Mouse (Mus musculus) kidney, embryonic 14.5 days (tissue): ENCODE results near the gene Rgp1. TPM values are rescaled to one million over a fixed set of nuclear protein-coding genes. Genes with fewer than 3 reads are reported as not detected.
A peak's percentile ranks its signal among the peaks of the same experiment; 100 is the strongest.

Source experiments
- ATAC-seq: fragments of 200-750 bp; cut with Nextera tagmentation; 2 replicates; pipeline ENCODE4 v1.8.0; 2017; ENCODE audit warnings: moderate number of reproducible peaks, mild to moderate bottlenecking, moderate TSS enrichment, moderate library complexity; ENCODE audit not compliant: low FRiP score, low TSS enrichment
- H3K27ac ChIP-seq: fragments of 300-500 bp; sonication (generic); 2 replicates; pipeline ENCODE4 v1.5.1; 2014; ENCODE audit warnings: low read depth, mild to moderate bottlenecking, low read length, moderate library complexity, mixed read lengths
- H3K27me3 ChIP-seq: fragments of 300-500 bp; sonication (generic); 2 replicates; pipeline ENCODE4 v1.6.1; 2014; ENCODE audit warnings: mild to moderate bottlenecking, low read length; ENCODE audit not compliant: control insufficient read depth, insufficient read depth
- H3K36me3 ChIP-seq: fragments of 300-500 bp; sonication (generic); 2 replicates; pipeline ENCODE4 v1.6.1; 2014; ENCODE audit warnings: low read length, mixed read lengths; ENCODE audit not compliant: control insufficient read depth, insufficient read depth
- H3K4me1 ChIP-seq: fragments of 300-500 bp; sonication (generic); 2 replicates; pipeline ENCODE4 v1.6.1; 2014; ENCODE audit warnings: low read length, mixed read lengths; ENCODE audit not compliant: control insufficient read depth, insufficient read depth
- H3K4me2 ChIP-seq: fragments of 300-500 bp; sonication (generic); replicated peaks from 2 replicates; pipeline ENCODE4 v1.6.1; 2014; ENCODE audit warnings: low read depth, mild to moderate bottlenecking, low read length
- H3K4me3 ChIP-seq: fragments of 300-500 bp; sonication (generic); 2 replicates; pipeline ENCODE4 v1.5.1; 2014; ENCODE audit warnings: mild to moderate bottlenecking, low read length
- H3K9ac ChIP-seq: fragments of 300-500 bp; sonication (generic); 2 replicates; pipeline ENCODE4 v1.6.1; 2014; ENCODE audit warnings: low read depth, mild to moderate bottlenecking, low read length, moderate library complexity
- H3K9me3 ChIP-seq: fragments of 300-500 bp; sonication (generic); 2 replicates; pipeline ENCODE4 v1.6.1; 2016; ENCODE audit warnings: low read length; ENCODE audit not compliant: control insufficient read depth
- WGBS: fragments of 180-500 bp; shearing (Covaris S2); extraction: QIAGEN DNeasy Blood & Tissue Kit; methylation state at CpG from one replicate; pipeline ENCODE4 v1.1.7; 2014; 5-methylcytosine and 5-hydroxymethylcytosine counted together
- polyA plus RNA-seq: library from polyadenylated mRNA; unstranded; fragments of >200 nt; fragmentation: Nextera tagmentation; extraction: Ambion mirVana; gene quantifications from 2 replicates; pipeline ENCODE4 v1.2.1, GENCODE M21; 2014

Rgp1 gene
- 27.9 and 34.4 TPM in 2 replicates for polyA plus RNA-seq

GRCm38 (mm10) chr4:43578376-43579204 is at the start of gene Rgp1, which contains the start of gene Gba2:
TSS of gene Rgp1 (plus strand) at chr4:43578715.
TSS of gene Gba2 (minus strand) at chr4:43578873.
- peaks cover 23% of the 10 kb centered on the region for H3K4me1 ChIP-seq
- under 1% methylated on average over 76 of the region's 76 CpGs for WGBS
- H3K9me3 ChIP-seq = no peaks in the 10 kb centered on the region
- H3K27me3 ChIP-seq = no peaks in the 10 kb centered on the region
- peak within 1 kb of the TSS; percentile 82 for H3K4me3 ChIP-seq
- peak; percentile 95 for ATAC-seq
- peak within 1 kb of the TSS; percentile 76 for H3K9ac ChIP-seq
- H3K27ac ChIP-seq = peak within 1 kb of the TSS; percentile 72
- H3K4me2 ChIP-seq = peak within 1 kb of the TSS; percentile 77
- H3K36me3 ChIP-seq = peaks cover 35% of the 10 kb centered on the region

GRCm38 (mm10) chr4:43530081-43530501 is 48.4 kb upstream of the Rgp1 start:
- Histone ChIP-seq H3K4me2 (no peak overlapping the region), H3K27me3 (peaks cover 6% of the 10 kb centered on the region), H3K9me3 (0 out of 2 replicates have a peak, but pooled peaks cover 3% of the 10 kb centered on the region), H3K4me3 (no peak overlapping the region), H3K4me1 (no peaks in the 10 kb centered on the region), H3K9ac (no peak overlapping the region), H3K27ac (no peak overlapping the region), H3K36me3 (peaks cover 42% of the 10 kb centered on the region)
- ATAC-seq = 0 out of 2 replicates have a peak, but pooled peaks have one; percentile 58
- WGBS = 42% methylated on average over 8 of the region's 8 CpGs

GRCm38 (mm10) chr4:43530581-43530980 is 47.9 kb upstream of the Rgp1 start:
- Histone ChIP-seq H3K9ac (no peak overlapping the region), H3K27me3 (peaks cover 1% of the 10 kb centered on the region; the same call in 1 of the 2 replicates), H3K4me1 (no peaks in the 10 kb centered on the region), H3K4me3 (no peak overlapping the region), H3K27ac (no peak overlapping the region), H3K4me2 (no peak overlapping the region), H3K9me3 (0 out of 2 replicates have a peak, but pooled peaks cover 3% of the 10 kb centered on the region), H3K36me3 (peaks cover 47% of the 10 kb centered on the region)
- WGBS = 20% methylated on average over 7 of the region's 7 CpGs
- ATAC-seq = no peak

- no peaks in the 10 kb centered on the region for H3K4me1 ChIP-seq
- peaks cover 73% of the 10 kb centered on the region for H3K36me3 ChIP-seq
- no peak overlapping the region for H3K9ac ChIP-seq
- H3K4me2 ChIP-seq = no peak overlapping the region
- 75% methylated on average over 9 of the region's 9 CpGs for WGBS
- no peak overlapping the region for H3K4me3 ChIP-seq
- ATAC-seq = no peak
- no peaks in the 10 kb centered on the region for H3K9me3 ChIP-seq
- no peak overlapping the region for H3K27ac ChIP-seq
- H3K27me3 ChIP-seq = no peaks in the 10 kb centered on the region
Measured at GRCm38 (mm10) chr4:43533270-43533669, 45.2 kb upstream of the Rgp1 start.

DNA sequence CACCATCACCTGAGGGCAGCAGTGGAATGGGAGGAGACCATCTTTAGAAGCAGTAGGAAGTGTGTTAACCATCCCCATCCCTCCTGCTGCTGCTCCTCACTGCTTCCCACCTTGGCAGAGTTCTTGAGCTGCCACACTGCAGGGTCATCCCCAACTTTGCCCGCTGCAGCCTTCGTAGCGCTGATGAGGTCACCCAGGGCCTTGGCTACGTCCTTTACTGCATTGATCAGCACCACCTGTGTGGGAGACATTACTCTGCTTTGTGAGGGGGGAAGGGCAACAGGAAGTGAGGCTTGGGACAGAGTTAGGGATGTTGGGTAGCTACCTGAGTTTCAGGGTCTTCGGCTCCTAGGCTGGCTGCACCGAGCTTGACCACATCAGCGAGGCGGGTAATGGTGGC is 42.9 kb upstream of the Rgp1 start:
- no peaks in the 10 kb centered on the region for H3K27me3 ChIP-seq
- no peaks in the 10 kb centered on the region for H3K4me1 ChIP-seq
- no peak overlapping the region for H3K27ac ChIP-seq
- peaks cover 97% of the 10 kb centered on the region for H3K36me3 ChIP-seq
- no peaks in the 10 kb centered on the region for H3K9me3 ChIP-seq
- H3K4me2 ChIP-seq = no peak overlapping the region
- no peak for ATAC-seq
- no peak overlapping the region for H3K9ac ChIP-seq
- no peak overlapping the region for H3K4me3 ChIP-seq
- 93% methylated on average over 8 of the region's 8 CpGs for WGBS

GRCm38 (mm10) chr4:43536031-43536430 is 42.5 kb upstream of the Rgp1 start:
- no peaks in the 10 kb centered on the region for H3K4me1 ChIP-seq
- no peaks in the 10 kb centered on the region for H3K9me3 ChIP-seq
- peaks cover 100% of the 10 kb centered on the region for H3K36me3 ChIP-seq
- no peaks in the 10 kb centered on the region for H3K27me3 ChIP-seq
- no peak overlapping the region for H3K27ac ChIP-seq
- no peak for ATAC-seq
- WGBS = 92% methylated on average over 9 of the region's 9 CpGs
- no peak overlapping the region for H3K4me3 ChIP-seq
- H3K4me2 ChIP-seq = no peak overlapping the region
- H3K9ac ChIP-seq = no peak overlapping the region

GRCm38 (mm10) chr4:43542044-43542443 is 36.5 kb upstream of the Rgp1 start:
- Histone ChIP-seq H3K27me3 (no peaks in the 10 kb centered on the region), H3K9me3 (no peaks in the 10 kb centered on the region), H3K4me1 (no peaks in the 10 kb centered on the region), H3K9ac (no peak overlapping the region), H3K4me2 (no peak overlapping the region), H3K4me3 (no peak overlapping the region), H3K36me3 (peaks cover 100% of the 10 kb centered on the region), H3K27ac (no peak overlapping the region)
- ATAC-seq = peak; percentile 81
- whole genome bisulfite sequencing = 45% methylated on average over 3 of the region's 3 CpGs

GRCm38 (mm10) chr4:43546375-43547047 is 32.0 kb upstream of the Rgp1 start:
- H3K27ac ChIP-seq = no peak overlapping the region
- no peak for ATAC-seq
- H3K4me2 ChIP-seq = no peak overlapping the region
- no peak overlapping the region for H3K4me3 ChIP-seq
- H3K9me3 ChIP-seq = no peaks in the 10 kb centered on the region
- 91% methylated on average over 12 of the region's 12 CpGs for WGBS
- no peak overlapping the region for H3K9ac ChIP-seq
- H3K4me1 ChIP-seq = no peaks in the 10 kb centered on the region
- H3K36me3 ChIP-seq = peaks cover 100% of the 10 kb centered on the region
- no peaks in the 10 kb centered on the region for H3K27me3 ChIP-seq

DNA sequence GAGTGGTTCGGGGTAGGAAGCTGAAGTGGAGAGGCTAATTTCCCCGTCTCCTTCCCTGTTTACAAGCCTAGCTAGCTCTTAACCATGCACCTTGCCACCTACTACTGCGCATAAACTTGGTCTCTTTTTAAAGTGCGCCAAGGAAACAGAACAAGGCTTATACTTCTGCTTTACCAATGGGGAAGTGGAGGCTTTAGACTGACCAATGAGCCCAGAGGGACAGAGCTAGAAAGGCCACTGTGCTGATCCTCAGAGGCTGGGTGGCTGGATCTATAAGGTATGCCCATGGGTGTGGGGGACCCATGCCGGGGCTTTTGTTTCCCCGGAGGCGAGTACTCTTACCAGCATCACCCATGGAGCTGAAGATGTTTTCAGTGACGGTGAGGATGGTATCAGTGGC is 31.4 kb upstream of the Rgp1 start:
- 93% methylated on average over 8 of the region's 8 CpGs for WGBS
- peaks cover 100% of the 10 kb centered on the region for H3K36me3 ChIP-seq
- H3K27ac ChIP-seq = no peak overlapping the region
- H3K9me3 ChIP-seq = no peaks in the 10 kb centered on the region; the same call in 1 of the 2 replicates
- no peaks in the 10 kb centered on the region for H3K27me3 ChIP-seq
- ATAC-seq = no peak
- H3K4me2 ChIP-seq = no peak overlapping the region
- no peak overlapping the region for H3K4me3 ChIP-seq
- H3K4me1 ChIP-seq = no peaks in the 10 kb centered on the region
- no peak overlapping the region for H3K9ac ChIP-seq
